ENCODE assay signal across 8 mouse cellular contexts in the genomic region with DNA sequence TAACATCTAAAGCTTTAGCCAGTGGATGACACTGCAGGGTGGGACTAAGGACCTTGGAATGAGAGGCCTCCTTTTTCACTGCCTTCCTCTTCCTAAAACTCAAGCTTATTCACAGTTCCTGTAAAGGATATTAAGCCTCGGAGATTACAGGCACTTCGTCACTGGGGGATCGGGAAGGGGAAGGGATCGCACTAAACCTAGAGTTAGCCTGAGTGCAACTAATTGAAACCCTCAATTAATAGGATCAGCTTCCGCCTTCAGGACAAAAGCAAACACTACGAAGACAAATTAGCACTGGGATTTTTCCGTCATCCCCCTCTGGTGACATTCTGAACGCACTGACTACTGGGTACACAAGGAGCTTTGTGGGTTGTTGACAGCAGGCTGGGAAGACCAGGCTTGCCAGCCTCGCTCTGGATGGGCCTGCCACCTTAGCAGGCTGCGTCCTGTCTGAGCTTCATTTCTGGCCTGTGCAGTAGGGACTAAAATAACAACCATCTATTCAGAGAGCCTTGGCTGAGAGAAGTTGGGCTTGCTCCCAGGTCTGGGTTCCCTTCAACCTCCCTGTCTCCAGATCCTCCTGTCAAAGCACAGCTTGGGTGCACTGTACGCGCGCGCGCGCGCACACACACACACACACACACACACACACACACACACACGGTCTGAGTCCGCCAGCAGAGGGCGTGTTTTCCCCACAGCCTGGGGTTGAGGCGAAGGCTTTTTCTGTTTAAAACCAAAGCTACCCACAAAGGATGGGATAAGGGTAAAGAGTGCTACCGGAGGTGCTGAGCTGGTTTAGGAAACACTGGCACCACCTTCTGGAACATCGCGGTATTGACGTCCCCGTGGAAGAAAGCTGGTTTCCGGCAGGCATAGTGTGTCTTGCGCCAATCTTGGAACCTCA.
DNase-seq lines count a peak whose midpoint lies in the region; ATAC-seq and TF ChIP-seq lines count a peak whose summit lies in the region.

No protein-coding gene starts in this region.

- peak overlapping the region; percentile 49 for H3K4me2 ChIP-seq in intestine, embryonic 15.5 days (replicated peaks)

- no peak overlapping the region for H3K27ac ChIP-seq in intestine, embryonic 15.5 days
- H3K27ac ChIP-seq in midbrain, embryonic 10.5 days (replicated peaks), result peak overlapping the region; percentile 4; the same call in 1 of the 2 replicates
- 0 out of 2 replicates have a peak overlapping the region, but pooled peaks have one; percentile 34 for H3K27ac ChIP-seq in small intestine, adult 2 months (ENCODE audit: insufficient read depth, low read depth, low read length)

- no peak overlapping the region for H3K4me3 ChIP-seq in intestine, embryonic 15.5 days (replicated peaks)
- H3K4me3 ChIP-seq in midbrain, embryonic 10.5 days, result peak overlapping the region; percentile 37
- no peak overlapping the region for H3K4me3 ChIP-seq in small intestine, adult 2 months (ENCODE audit: low read depth, low read length)

- intact Hi-C loops in left cerebral cortex, postnatal 14 days (cut with DNase I), result loop anchor here (1.0 to 10.0 kb wide), 4 partner anchors 145 to 554 kb away; partner anchors contain the start of gene Kcnj6

- peak; percentile 89 for ATAC-seq in intestine, embryonic 15.5 days
- ATAC-seq in erythroid progenitor cell, adult 5-6 weeks (replicated peaks; ENCODE audit: low FRiP score, poor library complexity, severe bottlenecking), result no peak

- WGBS in intestine, embryonic 15.5 days, result 25% methylated on average over 28 of the region's 28 CpGs
- WGBS in midbrain, embryonic 10.5 days, result 34% methylated on average over 28 of the region's 28 CpGs
- WGBS in small intestine, adult 2 months, result 27% methylated on average over 28 of the region's 28 CpGs

- H3K9ac ChIP-seq in intestine, embryonic 15.5 days, result no peak overlapping the region

- no peaks in the 10 kb centered on the region for H3K9me3 ChIP-seq in intestine, embryonic 15.5 days
- H3K9me3 ChIP-seq in midbrain, embryonic 10.5 days (replicated peaks), result no peaks in the 10 kb centered on the region

- TF ChIP-seq POLR2A in small intestine, adult 2 months (IDR thresholded peaks at IDR 0.05; ENCODE audit: low read depth, low read length), result no peak

- no peaks in the 10 kb centered on the region for H3K36me3 ChIP-seq in intestine, embryonic 15.5 days
- no peaks in the 10 kb centered on the region for H3K36me3 ChIP-seq in midbrain, embryonic 10.5 days
- no peaks in the 10 kb centered on the region for H3K36me3 ChIP-seq in small intestine, adult 2 months (ENCODE audit: control insufficient read depth, insufficient read depth, low read length)

- peak; percentile 64; the same call in 1 of the 2 replicates for TF ChIP-seq CTCF in small intestine, adult 2 months (IDR thresholded peaks at IDR 0.05; ENCODE audit: extremely low read depth, insufficient read length, insufficient replicate concordance, low read depth, low read length)

- H3K27me3 ChIP-seq in intestine, embryonic 15.5 days (replicated peaks), result no peaks in the 10 kb centered on the region
- H3K27me3 ChIP-seq in midbrain, embryonic 10.5 days (ENCODE audit: low read depth, poor library complexity, severe bottlenecking), result peaks cover 5% of the 10 kb centered on the region; the same call in 1 of the 2 replicates
- H3K27me3 ChIP-seq in small intestine, adult 2 months (ENCODE audit: control insufficient read depth, insufficient read depth, low read length), result no peaks in the 10 kb centered on the region

- peak; percentile 71 to 93 for DNase-seq in adrenal gland, adult (ENCODE audit: inconsistent age in 2 of 2, low spot score in 1 of 2)
- peak; percentile 86 for DNase-seq in embryo, embryonic 10.5 days (ENCODE audit: low spot score)
- DNase-seq in gastrocnemius, postnatal 4 days (ENCODE audit: low spot score in 2 of 2), result peak; percentile 42 to 68
- DNase-seq in left cerebral cortex, postnatal 14 days (ENCODE audit: low spot score in 2 of 2), result peak; percentile 90 to 92
- DNase-seq in midbrain, embryonic 10.5 days (ENCODE audit: low spot score), result peak; percentile 74

- peaks cover 6% of the 10 kb centered on the region; the same call in 1 of the 2 replicates for H3K4me1 ChIP-seq in intestine, embryonic 15.5 days (replicated peaks)
- H3K4me1 ChIP-seq in midbrain, embryonic 10.5 days, result peaks cover 8% of the 10 kb centered on the region; the same call in 1 of the 2 replicates
- H3K4me1 ChIP-seq in small intestine, adult 2 months (ENCODE audit: control insufficient read depth, insufficient read depth, insufficient read length, low read length), result no peaks in the 10 kb centered on the region
